Mouse (Mus musculus) kidney, embryonic 16.5 days (tissue): ENCODE measurements at regions not wholly inside any gene's neighbourhood (a gene's known extent, or its start where the extent isn't known, plus 50 kb on each side); places are given as distances from the start of the nearest gene placed in this dataset.

Experiments used
- ATAC-seq: fragments of 200-750 bp; cut with Nextera tagmentation; 2 replicates; pipeline ENCODE4 v1.8.0; 2017; ENCODE audit warnings: moderate TSS enrichment; ENCODE audit not compliant: low FRiP score, low TSS enrichment
- H3K27ac ChIP-seq: fragments of 300-500 bp; sonication (generic); 2 replicates; pipeline ENCODE4 v1.5.1; 2014; ENCODE audit warnings: low read length
- H3K27me3 ChIP-seq: fragments of 300-500 bp; sonication (generic); 2 replicates; pipeline ENCODE4 v1.6.1; 2014; ENCODE audit warnings: low read length, control low read depth, mixed read lengths; ENCODE audit not compliant: insufficient read depth
- H3K36me3 ChIP-seq: fragments of 300-500 bp; sonication (generic); 2 replicates; pipeline ENCODE4 v1.6.1; 2014; ENCODE audit warnings: low read length, control low read depth, mixed read lengths; ENCODE audit not compliant: insufficient read depth
- H3K4me1 ChIP-seq: fragments of 300-500 bp; sonication (generic); 2 replicates; pipeline ENCODE4 v1.6.1; 2014; ENCODE audit warnings: low read length, control low read depth, mixed read lengths; ENCODE audit not compliant: insufficient read depth
- H3K4me2 ChIP-seq: fragments of 300-500 bp; sonication (generic); replicated peaks from 2 replicates; pipeline ENCODE4 v1.6.1; 2014; ENCODE audit warnings: low read depth, low read length
- H3K4me3 ChIP-seq: fragments of 300-500 bp; sonication (generic); 2 replicates; pipeline ENCODE4 v1.5.1; 2014; ENCODE audit warnings: mild to moderate bottlenecking, low read length
- H3K9ac ChIP-seq: fragments of 300-500 bp; sonication (generic); replicated peaks from 2 replicates; pipeline ENCODE4 v1.6.1; 2014; ENCODE audit warnings: low read length
- H3K9me3 ChIP-seq: fragments of 300-500 bp; sonication (generic); 2 replicates; pipeline ENCODE4 v1.6.1; 2016; ENCODE audit warnings: low read length, control low read depth
- WGBS: fragments of 180-500 bp; shearing (Covaris S2); extraction: QIAGEN DNeasy Blood & Tissue Kit; methylation state at CpG from one replicate; pipeline ENCODE4 v1.1.7; 2014; 5-methylcytosine and 5-hydroxymethylcytosine counted together

DNA sequence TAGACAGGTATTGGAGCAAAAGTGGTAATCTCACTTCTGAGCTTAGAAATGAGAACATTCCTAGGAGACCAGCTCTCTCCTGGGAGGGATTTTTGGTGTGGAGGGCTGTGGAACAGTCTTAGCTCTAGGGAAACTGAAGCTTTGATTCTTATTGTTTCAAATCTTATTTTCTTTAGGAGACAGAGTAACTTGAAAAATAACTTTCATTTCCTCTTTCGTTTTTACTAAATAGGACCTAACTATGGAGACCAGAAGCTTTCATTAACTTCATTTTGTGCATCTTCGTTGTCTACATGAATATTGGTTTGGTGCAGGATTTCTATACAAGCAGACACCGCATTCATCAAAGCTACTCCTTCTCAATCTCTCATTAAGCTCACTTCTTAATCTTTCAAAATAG, 1010.5 kb upstream of the Msl3l2 start:
- Histone ChIP-seq H3K9me3 (no peaks in the 10 kb centered on the region), H3K27ac (no peak overlapping the region), H3K4me2 (no peak overlapping the region), H3K4me3 (no peak overlapping the region), H3K9ac (no peak overlapping the region), H3K4me1 (no peaks in the 10 kb centered on the region), H3K36me3 (no peaks in the 10 kb centered on the region), H3K27me3 (no peaks in the 10 kb centered on the region)
- ATAC-seq, result no peak
- WGBS, result 90% methylated on average over 3 of the region's 3 CpGs

DNA sequence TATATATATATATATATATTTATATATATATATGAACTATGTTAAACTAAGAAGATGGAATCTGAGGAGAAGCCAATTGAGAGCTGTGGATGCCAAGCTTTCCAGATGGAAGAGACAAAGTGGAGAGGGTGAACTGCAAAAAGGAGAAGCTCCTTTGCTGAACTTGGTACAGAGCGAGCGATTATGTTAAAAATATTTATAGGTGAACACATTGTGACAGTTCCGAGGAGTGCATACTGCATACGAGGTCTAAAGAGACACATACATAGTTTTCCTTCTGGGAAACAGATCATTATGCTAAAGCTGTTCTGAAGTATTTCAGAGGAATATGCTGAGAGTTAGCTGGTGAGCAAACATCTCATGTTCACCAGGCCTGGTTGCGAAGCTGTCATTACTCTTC, 1009.5 kb upstream of the Msl3l2 start:
- ATAC-seq, result no peak
- Histone ChIP-seq H3K4me1 (no peaks in the 10 kb centered on the region), H3K9ac (no peak overlapping the region), H3K4me2 (no peak overlapping the region), H3K27me3 (no peaks in the 10 kb centered on the region), H3K36me3 (no peaks in the 10 kb centered on the region), H3K4me3 (no peak overlapping the region), H3K9me3 (no peaks in the 10 kb centered on the region), H3K27ac (no peak overlapping the region)
- WGBS, result 95% methylated on average over 5 of the region's 5 CpGs

DNA sequence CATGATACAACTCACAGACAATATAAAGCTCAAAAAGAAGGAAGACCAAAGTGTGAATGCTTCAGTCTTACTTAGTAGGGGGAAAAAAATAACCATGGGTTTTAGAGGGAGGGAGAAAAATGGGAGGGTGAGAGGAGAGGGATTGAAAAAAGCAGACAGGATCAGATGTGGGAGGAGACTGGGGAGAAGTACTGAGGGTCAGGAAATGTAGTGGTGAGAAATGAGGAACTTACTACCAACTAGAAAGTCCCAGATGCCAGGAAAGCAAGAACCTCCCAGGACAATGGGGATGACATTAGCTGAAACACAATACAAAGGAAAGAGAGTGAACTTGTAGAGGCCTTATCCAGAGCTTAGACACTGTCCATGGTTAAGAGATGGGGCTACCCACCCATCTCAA, 1008.4 kb upstream of the Msl3l2 start:
- Histone ChIP-seq H3K27me3 (no peaks in the 10 kb centered on the region), H3K36me3 (no peaks in the 10 kb centered on the region), H3K4me2 (no peak overlapping the region), H3K9ac (no peak overlapping the region), H3K27ac (no peak overlapping the region), H3K9me3 (no peaks in the 10 kb centered on the region), H3K4me3 (no peak overlapping the region), H3K4me1 (no peaks in the 10 kb centered on the region)
- no peak for ATAC-seq

DNA sequence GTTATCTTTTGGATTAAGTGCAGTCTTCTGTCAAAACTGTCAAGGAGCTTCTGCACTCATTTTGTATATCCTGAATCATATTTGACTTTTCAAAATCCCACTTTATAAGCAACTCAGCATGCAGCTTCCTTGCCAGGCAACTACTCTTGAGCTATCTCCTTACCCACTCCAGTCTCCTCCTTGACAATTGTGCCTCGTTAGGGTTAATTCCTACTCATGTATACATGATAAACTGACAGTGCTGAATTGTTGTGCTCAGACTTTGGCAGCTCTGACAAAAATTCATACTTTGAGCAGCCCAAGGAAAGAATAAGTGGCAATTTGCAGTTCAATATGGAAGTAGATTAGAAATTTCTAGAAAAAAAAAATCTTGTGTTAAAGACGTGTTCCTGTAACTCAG, 994.5 kb upstream of the Msl3l2 start:
- Histone ChIP-seq H3K4me2 (no peak overlapping the region), H3K9ac (no peak overlapping the region), H3K4me3 (no peak overlapping the region), H3K27ac (no peak overlapping the region), H3K36me3 (no peaks in the 10 kb centered on the region), H3K27me3 (no peaks in the 10 kb centered on the region), H3K9me3 (no peaks in the 10 kb centered on the region), H3K4me1 (no peaks in the 10 kb centered on the region)
- no peak for ATAC-seq
- WGBS, result 85% methylated on average over 2 of the region's 2 CpGs

DNA sequence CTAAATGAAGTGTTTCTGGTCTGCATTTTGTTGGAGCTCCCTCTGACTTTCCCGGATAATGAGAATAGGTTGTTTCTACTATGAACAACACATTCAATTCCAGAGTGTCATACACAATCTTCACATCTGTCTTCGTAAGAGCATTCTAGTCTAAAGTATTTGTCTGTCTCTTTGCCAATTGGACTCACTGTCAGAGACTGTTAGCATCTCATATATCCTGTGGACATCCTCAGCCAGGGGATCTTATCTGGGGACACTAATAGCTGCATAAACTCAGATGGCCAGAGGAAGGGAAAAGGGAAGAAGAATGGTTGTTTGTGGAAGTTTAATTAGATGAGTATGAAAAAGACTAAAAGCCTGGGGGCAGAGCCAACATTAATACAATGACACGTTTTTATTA, 958.5 kb upstream of the Msl3l2 start:
- Histone ChIP-seq H3K9ac (no peak overlapping the region), H3K9me3 (no peaks in the 10 kb centered on the region), H3K4me2 (no peak overlapping the region), H3K4me1 (no peaks in the 10 kb centered on the region), H3K27me3 (no peaks in the 10 kb centered on the region), H3K36me3 (no peaks in the 10 kb centered on the region), H3K4me3 (no peak overlapping the region), H3K27ac (no peak overlapping the region)
- no peak for ATAC-seq
- WGBS, result 71% methylated on average over 3 of the region's 3 CpGs

DNA sequence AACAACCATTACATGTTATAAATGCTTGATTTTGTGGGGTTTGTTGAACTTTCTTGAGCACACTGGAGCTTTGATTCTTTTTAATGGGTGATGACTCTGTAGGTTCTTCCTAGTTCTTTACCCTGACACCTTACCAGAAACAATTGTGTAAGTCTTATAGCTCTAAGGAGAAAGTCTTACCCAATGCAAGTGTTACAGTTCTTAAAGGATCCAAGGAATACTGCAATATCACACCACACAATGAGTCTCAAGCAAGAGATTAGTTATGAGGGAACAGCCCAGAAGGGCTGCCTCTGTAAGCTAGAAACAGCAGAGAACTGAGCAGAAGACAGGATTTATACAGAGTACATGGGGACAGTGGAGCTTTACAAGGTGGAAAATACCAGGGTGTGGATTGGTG, 914.5 kb upstream of the Msl3l2 start:
- Histone ChIP-seq H3K4me1 (no peaks in the 10 kb centered on the region), H3K4me2 (no peak overlapping the region), H3K4me3 (no peak overlapping the region), H3K9ac (no peak overlapping the region), H3K27me3 (no peaks in the 10 kb centered on the region), H3K27ac (no peak overlapping the region), H3K36me3 (no peaks in the 10 kb centered on the region), H3K9me3 (no peaks in the 10 kb centered on the region)
- ATAC-seq, result no peak

DNA sequence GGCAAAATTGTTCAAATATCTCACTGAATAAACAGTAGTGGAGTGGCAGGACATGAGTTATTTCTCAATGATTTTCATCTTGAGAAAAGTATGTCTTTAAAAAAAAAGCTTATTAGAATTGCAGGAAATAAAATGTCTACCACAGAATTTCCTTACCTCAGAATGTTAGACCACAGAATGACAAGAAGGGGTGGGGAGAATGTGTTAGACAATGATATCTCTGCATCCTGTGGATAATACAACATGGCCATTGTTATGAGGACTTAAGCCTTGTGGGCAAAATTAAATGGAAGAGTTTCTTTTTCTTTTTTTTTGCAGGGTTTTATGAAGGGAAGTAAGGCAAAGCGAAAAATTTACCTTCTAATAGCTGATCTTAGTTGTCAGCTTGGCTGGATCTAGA, 912.6 kb upstream of the Msl3l2 start:
- Histone ChIP-seq H3K9me3 (no peaks in the 10 kb centered on the region), H3K36me3 (no peaks in the 10 kb centered on the region), H3K27ac (no peak overlapping the region), H3K9ac (no peak overlapping the region), H3K4me3 (no peak overlapping the region), H3K4me2 (no peak overlapping the region), H3K4me1 (no peaks in the 10 kb centered on the region), H3K27me3 (no peaks in the 10 kb centered on the region)
- WGBS, result 75% methylated on average over 1 of the region's 1 CpGs
- ATAC-seq, result no peak

DNA sequence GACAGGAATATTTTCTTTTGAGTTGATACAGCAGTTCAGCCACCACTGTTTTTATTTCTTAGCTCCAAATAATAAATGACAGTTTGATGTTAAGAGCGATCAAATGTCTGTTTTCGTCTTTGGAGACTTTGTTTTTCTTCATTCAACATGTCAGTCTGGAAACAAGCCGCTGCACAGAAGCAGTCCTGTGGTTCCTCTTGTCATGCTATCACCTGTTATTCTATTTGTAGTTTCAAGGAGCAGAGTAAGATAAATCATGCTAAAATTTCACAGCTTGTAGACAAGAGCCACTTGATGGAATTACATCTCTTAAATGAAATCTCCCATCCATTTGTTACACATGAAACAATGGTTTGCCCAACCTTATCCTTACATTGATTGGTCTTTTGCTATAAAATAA, 911.5 kb upstream of the Msl3l2 start:
- Histone ChIP-seq H3K27ac (no peak overlapping the region), H3K36me3 (no peaks in the 10 kb centered on the region), H3K9ac (no peak overlapping the region), H3K4me3 (no peak overlapping the region), H3K4me1 (no peaks in the 10 kb centered on the region), H3K27me3 (no peaks in the 10 kb centered on the region), H3K9me3 (no peaks in the 10 kb centered on the region), H3K4me2 (no peak overlapping the region)
- peak; percentile 46; the same call in 1 of the 2 replicates for ATAC-seq
- WGBS, result 20% methylated on average over 3 of the region's 3 CpGs

DNA sequence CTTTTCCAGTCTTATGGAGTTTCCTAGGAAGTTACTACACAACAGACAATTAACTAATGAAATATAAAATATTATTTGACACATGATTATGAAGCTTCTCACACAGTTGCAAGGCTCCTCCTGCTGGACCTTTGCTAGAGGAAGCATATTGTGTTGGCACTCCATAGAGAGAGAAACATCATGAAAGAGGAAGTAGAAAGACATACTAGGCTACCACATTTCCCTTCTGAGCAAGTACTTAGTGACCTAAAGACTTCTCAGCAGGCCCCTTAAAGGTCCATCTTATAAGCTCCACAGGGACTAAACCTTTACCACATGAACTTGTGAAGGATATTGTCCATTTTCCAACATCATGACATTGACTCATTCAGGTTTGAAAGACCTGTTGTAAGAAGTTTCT, 869.6 kb upstream of the Msl3l2 start:
- no peak overlapping the region for H3K27ac ChIP-seq
- no peak overlapping the region for H3K9ac ChIP-seq
- ATAC-seq, result no peak
- no peaks in the 10 kb centered on the region for H3K36me3 ChIP-seq
- H3K4me1 ChIP-seq, result no peaks in the 10 kb centered on the region; the same call in 1 of the 2 replicates
- H3K27me3 ChIP-seq, result no peaks in the 10 kb centered on the region
- H3K4me3 ChIP-seq, result no peak overlapping the region
- no peaks in the 10 kb centered on the region for H3K9me3 ChIP-seq
- H3K4me2 ChIP-seq, result no peak overlapping the region

DNA sequence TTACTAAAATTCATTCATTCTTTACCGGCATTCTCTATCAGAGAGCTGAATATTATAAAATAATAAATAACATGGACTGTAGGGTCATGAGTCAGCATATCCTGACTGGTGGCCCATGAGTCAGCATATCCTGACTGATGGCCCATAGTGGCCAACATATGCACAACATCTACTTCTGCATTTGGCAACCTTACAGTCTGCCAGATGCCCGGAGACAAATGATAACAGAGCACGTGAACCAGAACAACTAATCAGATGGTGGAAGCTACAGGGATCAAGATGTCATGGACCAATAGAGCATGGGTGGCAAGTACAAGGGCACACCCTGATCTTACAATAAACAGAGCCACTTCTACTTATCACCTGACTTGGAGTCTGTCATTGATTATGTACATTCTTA, 849.4 kb upstream of the Msl3l2 start:
- no peak overlapping the region for H3K4me2 ChIP-seq
- no peak for ATAC-seq
- H3K27me3 ChIP-seq, result no peaks in the 10 kb centered on the region
- H3K4me1 ChIP-seq, result no peaks in the 10 kb centered on the region
- no peaks in the 10 kb centered on the region for H3K36me3 ChIP-seq
- H3K27ac ChIP-seq, result no peak overlapping the region
- WGBS, result 78% methylated on average over 3 of the region's 3 CpGs
- H3K9ac ChIP-seq, result no peak overlapping the region
- H3K9me3 ChIP-seq, result no peaks in the 10 kb centered on the region
- no peak overlapping the region for H3K4me3 ChIP-seq

DNA sequence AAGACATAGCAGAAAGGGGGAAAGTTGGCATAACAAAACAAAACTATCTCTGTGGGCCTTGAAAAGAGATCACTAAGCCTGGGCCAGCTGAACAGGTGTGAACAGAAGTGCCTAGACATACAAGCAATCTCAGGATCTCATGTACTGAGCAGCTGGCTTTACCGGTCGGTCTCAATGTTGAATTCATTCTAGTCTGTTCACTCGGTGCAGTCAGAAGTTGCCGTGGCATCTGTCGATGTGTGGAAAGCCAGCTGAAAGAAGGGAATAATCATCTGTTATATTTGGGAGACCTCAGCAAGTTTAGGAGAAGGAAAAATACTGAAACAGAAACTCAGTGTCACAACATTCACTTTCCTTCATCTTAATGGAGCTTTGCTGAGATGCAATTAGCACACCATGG, 806.6 kb upstream of the Msl3l2 start:
- ATAC-seq, result no peak
- no peak overlapping the region for H3K4me2 ChIP-seq
- H3K27ac ChIP-seq, result no peak overlapping the region
- H3K9ac ChIP-seq, result no peak overlapping the region
- WGBS, result 91% methylated on average over 5 of the region's 5 CpGs
- no peaks in the 10 kb centered on the region for H3K36me3 ChIP-seq
- no peak overlapping the region for H3K4me3 ChIP-seq
- H3K4me1 ChIP-seq, result no peaks in the 10 kb centered on the region
- H3K27me3 ChIP-seq, result no peaks in the 10 kb centered on the region
- no peaks in the 10 kb centered on the region for H3K9me3 ChIP-seq
